Mouse (Mus musculus) hindbrain, embryonic 16.5 days (tissue): ENCODE results near the gene Dtnb. TPM values are rescaled to one million over a fixed set of nuclear protein-coding genes. Genes with fewer than 3 reads are reported as not detected.

ENCODE experiments used
- ATAC-seq: fragments of 200-750 bp; cut with Nextera tagmentation; 2 replicates; pipeline ENCODE4 v1.8.0; 2017; ENCODE audit warnings: moderate TSS enrichment, moderate library complexity
- H3K27ac ChIP-seq: fragments of 300-500 bp; sonication (generic); 2 replicates; pipeline ENCODE4 v1.5.1; 2014; ENCODE audit warnings: low read depth, mild to moderate bottlenecking, control low read depth, low read length, moderate library complexity
- H3K27me3 ChIP-seq: fragments of 300-500 bp; sonication (generic); replicated peaks from 2 replicates; pipeline ENCODE4 v1.6.1; 2014; ENCODE audit warnings: low read length; ENCODE audit not compliant: control insufficient read depth, insufficient read depth
- H3K36me3 ChIP-seq: fragments of 300-500 bp; sonication (generic); 2 replicates; pipeline ENCODE4 v1.6.1; 2014; ENCODE audit warnings: mild to moderate bottlenecking, low read length, moderate library complexity, mixed read lengths; ENCODE audit not compliant: control insufficient read depth, insufficient read depth
- H3K4me1 ChIP-seq: fragments of 300-500 bp; sonication (generic); 2 replicates; pipeline ENCODE4 v1.6.1; 2014; ENCODE audit warnings: low read depth, low read length; ENCODE audit not compliant: control insufficient read depth, insufficient read depth
- H3K4me2 ChIP-seq: fragments of 300-500 bp; sonication (generic); 2 replicates; pipeline ENCODE4 v1.6.1; 2014; ENCODE audit warnings: mild to moderate bottlenecking, low read length, control low read depth, moderate library complexity
- H3K4me3 ChIP-seq: fragments of 300-500 bp; sonication (generic); 2 replicates; pipeline ENCODE4 v1.5.1; 2014; ENCODE audit warnings: mild to moderate bottlenecking, low read length, control low read depth, moderate library complexity
- H3K9ac ChIP-seq: fragments of 300-500 bp; sonication (generic); 2 replicates; pipeline ENCODE4 v1.6.1; 2014; ENCODE audit warnings: low read depth, mild to moderate bottlenecking, control low read depth, low read length, moderate library complexity
- H3K9me3 ChIP-seq: fragments of 300-500 bp; sonication (generic); 2 replicates; pipeline ENCODE4 v1.6.1; 2014; ENCODE audit warnings: mild to moderate bottlenecking, low read length, moderate library complexity; ENCODE audit not compliant: control insufficient read depth
- WGBS: fragments of 180-500 bp; shearing (Covaris S2); extraction: QIAGEN DNeasy Blood & Tissue Kit; methylation state at CpG from one replicate; pipeline ENCODE4 v1.1.7; 2014; 5-methylcytosine and 5-hydroxymethylcytosine counted together
- polyA plus RNA-seq: library from polyadenylated mRNA; unstranded; fragments of >200 nt; fragmentation: Nextera tagmentation; extraction: Ambion mirVana; gene quantifications from 2 replicates; pipeline ENCODE4 v1.2.1, GENCODE M21; 2015

The Dtnb gene
- polyA plus RNA-seq, 1 experiment from 2014 or later = 50.6 TPM

GRCm38 (mm10) chr12:3546781-3547180 is 25.4 kb upstream of the Dtnb start:
- ATAC-seq = no peak
- Histone ChIP-seq H3K4me3 (no peak overlapping the region), H3K4me1 (no peaks in the 10 kb centered on the region), H3K27ac (no peak overlapping the region), H3K27me3 (no peaks in the 10 kb centered on the region), H3K9ac (no peak overlapping the region), H3K4me2 (no peak overlapping the region), H3K9me3 (no peaks in the 10 kb centered on the region), H3K36me3 (no peaks in the 10 kb centered on the region)
- WGBS = 40% methylated on average over 6 of the region's 6 CpGs

- ATAC-seq = no peak
- no peaks in the 10 kb centered on the region for H3K27me3 ChIP-seq
- H3K36me3 ChIP-seq = no peaks in the 10 kb centered on the region
- WGBS = 61% methylated on average over 4 of the region's 4 CpGs
- no peaks in the 10 kb centered on the region for H3K4me1 ChIP-seq
- no peak overlapping the region for H3K9ac ChIP-seq
- H3K9me3 ChIP-seq = no peaks in the 10 kb centered on the region
- H3K4me3 ChIP-seq = no peak overlapping the region
- no peak overlapping the region for H3K4me2 ChIP-seq
- no peak overlapping the region for H3K27ac ChIP-seq
These were observed 24.7 kb upstream of the Dtnb start for GRCm38 (mm10) chr12:3547506-3547905.

- WGBS = 75% methylated on average over 3 of the region's 3 CpGs
- H3K4me2 ChIP-seq = no peak overlapping the region
- ATAC-seq = no peak
- no peak overlapping the region for H3K9ac ChIP-seq
- no peaks in the 10 kb centered on the region for H3K36me3 ChIP-seq
- H3K4me3 ChIP-seq = no peak overlapping the region
- no peaks in the 10 kb centered on the region for H3K4me1 ChIP-seq
- H3K27me3 ChIP-seq = no peaks in the 10 kb centered on the region
- no peak overlapping the region for H3K27ac ChIP-seq
- H3K9me3 ChIP-seq = no peaks in the 10 kb centered on the region
These were observed 24.3 kb upstream of the Dtnb start for GRCm38 (mm10) chr12:3547911-3548310.

GRCm38 (mm10) chr12:3548582-3549211 is 23.5 kb upstream of the Dtnb start:
- no peaks in the 10 kb centered on the region for H3K36me3 ChIP-seq
- no peak overlapping the region; the same call in 1 of the 2 replicates for H3K27ac ChIP-seq
- peak; percentile 50 for ATAC-seq
- 61% methylated on average over 5 of the region's 5 CpGs for WGBS
- H3K4me2 ChIP-seq = no peak overlapping the region
- no peak overlapping the region for H3K9ac ChIP-seq
- H3K4me1 ChIP-seq = no peaks in the 10 kb centered on the region
- no peaks in the 10 kb centered on the region for H3K9me3 ChIP-seq
- H3K27me3 ChIP-seq = no peaks in the 10 kb centered on the region
- no peak overlapping the region for H3K4me3 ChIP-seq

- no peaks in the 10 kb centered on the region for H3K36me3 ChIP-seq
- no peaks in the 10 kb centered on the region for H3K27me3 ChIP-seq
- 10% methylated on average over 13 of the region's 13 CpGs for WGBS
- peak overlapping the region; percentile 3; the same call in 1 of the 2 replicates for H3K4me2 ChIP-seq
- no peak overlapping the region for H3K27ac ChIP-seq
- no peaks in the 10 kb centered on the region for H3K4me1 ChIP-seq
- no peak overlapping the region for H3K9ac ChIP-seq
- H3K9me3 ChIP-seq = no peaks in the 10 kb centered on the region
- H3K4me3 ChIP-seq = no peak overlapping the region
- no peak for ATAC-seq
These were observed 21.9 kb upstream of the Dtnb start for GRCm38 (mm10) chr12:3550280-3550679.

GRCm38 (mm10) chr12:3557414-3558319 is 14.5 kb upstream of the Dtnb start:
- Histone ChIP-seq H3K27me3 (no peaks in the 10 kb centered on the region), H3K36me3 (no peaks in the 10 kb centered on the region), H3K4me1 (no peaks in the 10 kb centered on the region), H3K9ac (no peak overlapping the region), H3K27ac (no peak overlapping the region), H3K9me3 (no peaks in the 10 kb centered on the region), H3K4me2 (no peak overlapping the region), H3K4me3 (no peak overlapping the region)
- no peak for ATAC-seq
- WGBS = 64% methylated on average over 9 of the region's 9 CpGs

- H3K27ac ChIP-seq = no peak overlapping the region
- 26% methylated on average over 1 of the region's 1 CpGs for WGBS
- H3K27me3 ChIP-seq = no peaks in the 10 kb centered on the region
- no peaks in the 10 kb centered on the region for H3K4me1 ChIP-seq
- H3K9me3 ChIP-seq = no peaks in the 10 kb centered on the region
- H3K36me3 ChIP-seq = no peaks in the 10 kb centered on the region
- ATAC-seq = peak; percentile 78
- no peak overlapping the region for H3K4me2 ChIP-seq
- H3K4me3 ChIP-seq = no peak overlapping the region
- H3K9ac ChIP-seq = no peak overlapping the region
These were observed 11.6 kb upstream of the Dtnb start for GRCm38 (mm10) chr12:3560596-3560995.

GRCm38 (mm10) chr12:3561032-3561431 is 11.1 kb upstream of the Dtnb start:
- Histone ChIP-seq H3K9ac (no peak overlapping the region), H3K9me3 (no peaks in the 10 kb centered on the region), H3K27me3 (no peaks in the 10 kb centered on the region), H3K36me3 (no peaks in the 10 kb centered on the region), H3K27ac (no peak overlapping the region), H3K4me2 (no peak overlapping the region), H3K4me3 (no peak overlapping the region), H3K4me1 (no peaks in the 10 kb centered on the region)
- 87% methylated on average over 6 of the region's 6 CpGs for WGBS
- 0 out of 2 replicates have a peak, but pooled peaks have one; percentile 9 for ATAC-seq

- no peaks in the 10 kb centered on the region for H3K9me3 ChIP-seq
- no peak for ATAC-seq
- no peak overlapping the region for H3K9ac ChIP-seq
- H3K4me1 ChIP-seq = no peaks in the 10 kb centered on the region
- H3K27ac ChIP-seq = no peak overlapping the region
- WGBS = 92% methylated on average over 10 of the region's 10 CpGs
- H3K4me2 ChIP-seq = no peak overlapping the region
- no peaks in the 10 kb centered on the region for H3K27me3 ChIP-seq
- H3K36me3 ChIP-seq = no peaks in the 10 kb centered on the region
- H3K4me3 ChIP-seq = no peak overlapping the region
These were observed 9.4 kb upstream of the Dtnb start for GRCm38 (mm10) chr12:3562806-3563205.
